Mouse (Mus musculus): ENCODE results near the gene Lrrc34.

- TF ChIP-seq CTCF (IDR thresholded peaks at IDR 0.05; ENCODE audit: low read depth) = no peak
- no peak for TF ChIP-seq EP300 (IDR thresholded peaks at IDR 0.05; ENCODE audit: low read depth)
These were observed 46.0 kb downstream of the Lrrc34 start for GRCm38 (mm10) chr3:30601610-30602064.
